Mouse (Mus musculus): ENCODE measurements around the gene 4930402F06Rik. TPM values are rescaled to one million over a fixed set of nuclear protein-coding genes. Genes with fewer than 3 reads are reported as not detected.

Gene 4930402F06Rik
- 0.58 to 0.83 TPM (median 0.77 TPM) in 4 replicates for total RNA-seq (2023)

DNA sequence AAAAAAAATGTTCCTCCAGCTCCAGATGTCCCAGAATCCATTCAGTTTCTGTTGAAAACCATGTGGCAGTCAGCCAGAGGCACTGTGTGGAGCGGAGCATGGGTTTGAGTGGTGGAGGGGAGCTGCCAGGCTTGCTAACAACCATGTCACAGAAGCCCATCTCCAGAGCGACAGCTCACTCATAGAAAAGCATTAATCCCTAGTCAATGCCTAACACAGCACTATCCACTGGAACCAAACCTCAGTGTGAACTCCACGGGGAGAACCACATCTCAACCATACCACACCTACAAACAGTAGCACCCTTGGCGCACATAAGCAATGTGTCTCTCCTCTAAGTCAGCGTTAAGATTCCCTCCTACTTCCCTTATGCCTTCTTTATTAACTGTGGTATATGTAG is at the start of gene 4930402F06Rik:
4930402F06Rik (minus strand) TSS at position 80 of the 400 bp plus-strand sequence.

DNA sequence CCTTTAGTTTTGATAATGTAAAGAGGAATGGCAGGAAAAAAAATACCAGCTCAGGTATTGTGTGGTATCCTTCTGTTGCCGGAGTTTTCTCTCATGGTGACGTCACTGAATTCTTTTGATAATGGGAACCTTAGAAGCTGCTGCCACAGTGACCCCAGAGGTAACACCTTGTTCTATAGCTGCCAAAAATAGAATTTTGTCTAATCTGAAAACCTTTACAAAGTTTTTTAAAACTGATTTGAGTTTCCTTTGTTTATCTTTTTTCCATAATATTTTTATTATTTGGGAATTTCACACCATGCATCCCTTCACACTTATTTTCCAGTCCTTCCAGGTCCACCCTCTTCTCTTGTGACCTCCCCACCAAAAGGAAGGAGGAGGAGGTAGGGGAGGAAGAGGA is 29.3 kb downstream of the 4930402F06Rik start, which contains the start of gene 4930568D16Rik:
4930568D16Rik (minus strand) TSS at position 101 of the 400 bp plus-strand sequence.

DNA sequence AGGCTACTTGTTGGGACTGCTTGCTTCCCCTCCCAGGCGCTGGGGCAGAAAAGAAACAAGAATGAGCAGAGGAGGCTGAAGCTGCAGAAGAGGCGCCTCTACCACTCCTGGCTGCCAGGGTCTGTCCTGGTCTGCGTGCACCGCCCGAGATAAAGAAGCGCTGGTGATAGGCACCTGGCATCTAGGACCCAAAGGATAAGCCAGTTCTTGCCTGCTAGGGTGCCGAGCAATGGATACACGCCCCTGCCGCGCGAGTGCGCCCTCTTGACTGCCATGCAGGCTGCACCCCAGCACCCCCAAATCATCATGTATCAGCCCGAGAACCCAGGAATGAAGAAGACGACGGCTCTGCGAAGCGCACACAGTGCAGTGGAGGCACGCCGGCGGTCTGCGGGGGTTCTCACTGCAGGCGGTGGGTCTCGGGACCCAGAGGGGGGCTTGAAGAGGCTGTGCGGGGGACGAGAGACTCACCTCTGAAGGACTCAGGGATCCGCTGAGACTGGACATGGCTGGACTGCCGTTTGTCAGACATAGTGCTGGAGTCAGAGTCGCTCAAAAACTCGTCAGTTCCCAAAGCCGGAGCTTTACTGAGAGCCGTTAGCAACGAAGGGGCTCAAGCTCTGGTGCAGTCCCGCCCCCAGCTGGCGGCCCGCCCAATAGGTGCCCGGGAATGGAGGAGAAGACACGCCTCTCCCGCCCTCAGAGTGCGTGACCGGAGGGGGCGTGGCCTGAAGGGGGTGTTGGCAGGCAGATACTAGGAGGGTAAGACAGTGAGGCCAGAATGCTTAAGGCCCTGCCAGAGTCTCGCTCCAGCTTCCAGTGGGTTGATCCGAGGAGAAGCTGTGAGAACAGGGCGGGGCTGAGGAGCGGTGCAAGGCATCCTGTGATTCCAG is 60.3 kb downstream of the 4930402F06Rik start, which contains the start of gene Stom:
Stom (minus strand) TSS at position 589 of the 893 bp plus-strand sequence.

Other genes with a start within 250 kb of the 4930402F06Rik start
- gene Rab14, start 196.1 kb downstream of the 4930402F06Rik start, total RNA-seq (2023) = 187 to 212 TPM (median 192 TPM) in 4 replicates
- gene Gsn, start 140.8 kb downstream of the 4930402F06Rik start, total RNA-seq (2023) = 88.0 to 98.1 TPM (median 91.2 TPM) in 4 replicates
- gene Stom, start 60.2 kb downstream of the 4930402F06Rik start, total RNA-seq (2023) = 3.6 to 5.2 TPM (median 4.4 TPM) in 4 replicates
- not detected in 4 replicates for gene 4930568D16Rik, start 29.4 kb downstream of the 4930402F06Rik start, total RNA-seq (2023)
- 69.7 to 79.0 TPM (median 73.0 TPM) in 4 replicates for gene Ggta1, start 66.1 kb upstream of the 4930402F06Rik start, total RNA-seq (2023)
- 3.8 to 4.9 TPM (median 4.5 TPM) in 4 replicates for gene Dab2ip, start 161.1 kb upstream of the 4930402F06Rik start, total RNA-seq (2023)

Data from B cell, adult 62 days (primary cell).